Mouse (Mus musculus) v-Abl transformed pro-B cells (cell line): ENCODE data around the gene Tmem41b.

Experiments used
- in situ Hi-C, 2 experiments: fragments of 400-800 bp; cut with MboI; formaldehyde crosslinking; loops; one replicate each; pipeline ENCODE4 v1.15.1; 2025; ENCODE audit not compliant: unreplicated experiment in 2 of 2

The Tmem41b gene

DNA sequence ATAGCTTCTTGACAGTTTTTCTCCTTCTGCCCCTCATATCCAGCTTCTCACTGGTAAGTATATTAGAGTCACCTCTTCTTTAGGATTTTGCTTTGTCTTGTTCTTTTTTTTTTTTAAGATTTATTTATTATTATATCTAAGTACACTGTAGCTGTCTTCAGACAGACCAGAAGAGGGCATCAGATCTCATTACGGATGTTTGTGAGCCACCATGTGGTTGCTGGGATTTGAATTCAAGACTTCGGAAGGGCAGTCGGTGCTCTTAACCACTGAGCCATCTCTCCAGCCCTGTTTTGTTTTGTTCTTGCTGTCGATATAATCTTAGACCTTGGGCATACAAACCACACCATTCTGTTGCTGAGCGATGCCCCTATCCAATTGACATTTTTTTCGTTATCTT is at the start of gene Tmem41b:
TSS of gene Tmem41b (minus strand) at position 155 of the 400 bp plus-strand sequence.
- in situ Hi-C loops, result loop anchor here (5.0 to 25.0 kb wide), 3 partner anchors 71 to 451 kb away; no protein-coding TSS in a partner anchor

- in situ Hi-C loops, result no loop called here
Measured at GRCm38 (mm10) chr7:110030342-110030741, 43.6 kb upstream of the Tmem41b start.

DNA sequence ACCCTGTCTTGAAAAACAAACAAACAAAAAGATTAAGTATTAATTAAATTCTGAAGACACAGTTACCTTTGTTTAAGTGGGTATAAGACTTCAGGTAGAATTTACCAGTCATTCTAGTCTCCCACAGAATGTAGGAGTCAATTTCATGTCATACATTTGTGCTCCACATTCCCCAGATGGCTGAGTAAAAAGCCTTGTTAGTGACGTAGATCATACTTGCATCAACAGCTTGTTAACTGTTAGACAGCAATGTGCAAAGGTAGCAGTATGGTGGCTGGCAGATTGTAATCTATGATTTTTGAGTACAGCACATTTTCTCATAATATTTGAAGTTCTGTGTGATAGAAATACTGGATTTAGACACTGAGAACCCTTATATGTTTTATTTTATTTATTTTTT is 42.1 kb upstream of the Tmem41b start:
- in situ Hi-C loops, result no loop called here

DNA sequence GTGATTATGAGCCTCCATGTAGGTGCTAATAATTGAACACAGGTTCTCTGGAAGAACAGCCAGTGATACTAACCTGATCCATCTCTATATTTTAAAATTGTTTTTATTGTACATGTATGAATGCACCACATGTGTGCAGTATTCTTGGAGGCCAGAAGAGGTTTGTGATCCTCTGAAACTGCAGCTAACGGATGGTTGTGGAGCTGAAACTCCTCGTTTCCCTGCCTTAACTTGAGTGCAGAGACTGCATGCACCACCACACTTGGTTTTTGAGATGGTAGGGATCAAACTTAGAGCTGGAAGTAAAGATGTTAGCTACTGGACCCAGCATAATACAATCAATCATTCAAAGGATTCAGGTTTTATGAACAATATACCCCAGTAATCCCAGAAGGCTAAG is 39.9 kb upstream of the Tmem41b start:
- in situ Hi-C loops, result no loop called here

GRCm38 (mm10) chr7:110023553-110023952 is 36.8 kb upstream of the Tmem41b start:
- in situ Hi-C loops, result no loop called here

- in situ Hi-C loops, result no loop called here
Measured at GRCm38 (mm10) chr7:110018631-110019482, 32.1 kb upstream of the Tmem41b start.

DNA sequence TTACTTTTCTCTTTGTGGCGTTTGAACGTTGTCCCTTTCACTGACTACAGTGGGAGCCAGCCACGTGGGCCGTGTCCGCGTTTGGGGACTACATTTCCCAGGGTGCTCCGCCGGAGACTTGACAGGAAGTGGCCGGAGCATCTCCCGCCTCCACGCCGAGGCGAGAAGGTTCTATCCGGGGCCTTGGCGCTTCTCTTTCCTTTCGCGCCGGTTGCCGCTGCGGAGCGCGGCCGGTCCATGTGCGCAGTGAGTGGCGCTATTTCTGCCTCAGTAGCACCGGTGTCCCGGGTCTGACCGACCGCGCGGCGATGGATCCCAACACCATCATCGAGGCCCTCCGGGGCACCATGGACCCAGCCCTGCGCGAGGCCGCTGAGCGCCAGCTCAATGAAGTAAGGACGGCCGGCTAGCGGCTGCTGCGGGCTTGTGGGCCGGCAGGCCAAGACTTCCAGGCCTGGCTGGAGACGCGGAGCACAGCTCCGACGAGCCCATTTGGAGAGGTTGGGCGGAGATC is 31.4 kb upstream of the Tmem41b start, which contains the start of gene Ipo7:
TSS of gene Ipo7 (plus strand) at position 158 of the 514 bp plus-strand sequence.
- in situ Hi-C loops, result no loop called here

DNA sequence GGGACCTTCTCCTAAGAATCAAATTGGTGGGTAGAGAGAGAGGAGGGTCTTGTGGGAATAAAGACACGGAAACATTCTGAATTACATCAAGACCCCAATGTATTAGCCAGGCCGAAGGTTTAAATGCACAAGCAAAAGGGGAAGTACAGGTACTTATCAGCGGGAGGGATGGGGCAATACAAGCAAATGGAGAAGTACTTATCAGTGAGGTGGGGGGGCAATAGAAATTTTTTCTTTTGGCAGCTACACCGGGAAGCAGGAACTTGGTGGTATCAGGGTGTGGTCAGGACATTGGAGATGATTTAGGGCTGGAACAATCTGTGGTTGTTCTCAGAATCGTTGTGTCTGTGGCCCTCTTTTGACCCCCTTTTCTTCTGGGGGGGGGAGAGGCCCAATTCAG is 27.5 kb upstream of the Tmem41b start:
- in situ Hi-C loops, result no loop called here

- in situ Hi-C loops, result no loop called here
Measured at GRCm38 (mm10) chr7:110011417-110011816, 24.7 kb upstream of the Tmem41b start.

- in situ Hi-C loops, result no loop called here
Measured at GRCm38 (mm10) chr7:110009084-110009483, 22.4 kb upstream of the Tmem41b start.

DNA sequence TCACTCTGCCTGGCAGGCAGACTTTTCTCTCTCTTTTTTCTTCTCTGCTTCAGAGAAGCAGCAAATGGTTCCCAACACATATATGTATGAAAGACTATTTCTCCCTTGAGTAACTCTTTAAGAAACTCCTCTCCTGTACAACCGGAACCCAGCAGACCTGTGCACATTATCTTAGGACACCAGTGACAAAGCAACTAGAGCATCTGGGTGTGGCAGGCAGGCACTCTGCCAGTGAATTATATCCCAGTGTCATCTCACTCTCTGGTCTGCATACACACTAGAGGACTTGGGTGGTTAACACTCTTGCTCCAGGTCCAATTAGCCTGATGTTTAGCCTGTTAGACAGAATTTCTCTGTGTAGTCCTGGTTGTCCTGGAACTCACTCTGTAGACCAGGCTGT is 21.8 kb upstream of the Tmem41b start:
- in situ Hi-C loops, result no loop called here

DNA sequence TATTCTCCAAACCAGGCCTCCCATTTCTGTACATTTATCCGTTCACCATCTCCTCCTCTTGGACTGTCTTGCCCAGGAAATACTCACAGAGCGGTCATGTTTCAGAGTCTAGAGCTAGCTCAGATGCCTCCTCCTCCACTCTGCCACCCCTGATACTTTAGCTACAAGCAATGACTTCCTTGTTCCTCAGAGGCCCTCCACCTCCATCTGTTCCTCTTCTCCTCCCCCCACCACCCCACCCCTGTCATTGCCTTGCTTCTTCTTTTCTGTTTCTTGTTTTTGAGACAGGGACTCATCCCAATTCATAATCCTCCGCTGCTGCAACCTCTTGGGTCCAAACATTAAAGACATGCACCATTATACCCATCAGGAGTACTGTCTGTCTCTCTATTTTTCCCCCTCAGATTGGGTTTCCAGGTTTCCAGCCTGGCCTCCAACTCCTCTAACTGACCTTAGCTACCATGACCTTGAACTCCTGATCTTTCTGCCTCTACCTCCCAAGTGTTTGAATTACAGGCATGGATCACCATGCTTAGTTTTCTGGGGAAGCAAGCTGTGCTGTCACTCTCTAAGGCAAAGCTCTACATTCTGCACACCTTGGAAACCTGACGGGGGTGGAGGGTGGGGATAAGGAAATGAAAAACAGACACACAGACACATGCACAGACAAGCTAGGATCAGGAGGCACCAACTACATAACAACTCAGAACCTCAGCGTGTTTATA is 19.9 kb upstream of the Tmem41b start:
- in situ Hi-C loops, result no loop called here

DNA sequence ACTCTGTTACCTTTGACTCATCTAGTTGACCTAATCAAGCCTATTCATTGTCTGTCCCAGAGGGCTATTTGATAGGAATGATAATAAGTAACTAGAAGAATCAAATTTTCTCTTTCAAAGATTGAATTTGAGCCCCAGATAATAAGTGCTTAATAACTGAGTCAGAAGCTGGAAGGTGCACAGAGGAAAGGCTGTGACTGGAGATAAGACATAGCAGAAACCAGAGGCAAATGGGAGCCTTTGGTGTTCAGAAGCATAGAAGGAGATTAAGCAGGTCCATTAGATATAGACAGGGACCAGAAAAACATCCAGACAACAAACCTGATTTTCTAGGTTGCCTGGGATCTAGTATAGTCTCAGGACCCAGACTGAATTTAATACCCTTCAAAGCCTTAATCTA is 19.2 kb upstream of the Tmem41b start:
- in situ Hi-C loops, result no loop called here

DNA sequence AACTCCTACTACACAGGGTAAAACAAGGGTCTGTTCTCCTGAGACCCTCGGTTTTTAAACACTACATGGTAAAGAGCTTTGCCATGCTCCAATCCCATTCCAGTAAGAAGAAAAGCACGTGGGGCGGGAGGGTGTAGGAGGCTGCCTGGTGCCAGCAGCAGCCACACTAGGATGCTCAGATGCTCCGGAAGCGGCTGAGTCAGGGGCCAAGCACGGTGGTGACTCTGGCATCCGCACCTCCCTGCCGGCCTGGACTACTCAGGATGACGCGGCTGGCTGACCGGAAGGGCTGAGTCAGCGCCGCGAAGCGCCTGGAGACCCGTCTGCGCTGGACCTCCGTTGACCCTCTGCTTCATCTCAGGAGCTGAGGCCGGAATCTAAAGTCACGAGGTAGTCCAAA is 16.2 kb upstream of the Tmem41b start:
- in situ Hi-C loops, result no loop called here

GRCm38 (mm10) chr7:110002092-110002491 is 15.4 kb upstream of the Tmem41b start:
- in situ Hi-C loops, result no loop called here

DNA sequence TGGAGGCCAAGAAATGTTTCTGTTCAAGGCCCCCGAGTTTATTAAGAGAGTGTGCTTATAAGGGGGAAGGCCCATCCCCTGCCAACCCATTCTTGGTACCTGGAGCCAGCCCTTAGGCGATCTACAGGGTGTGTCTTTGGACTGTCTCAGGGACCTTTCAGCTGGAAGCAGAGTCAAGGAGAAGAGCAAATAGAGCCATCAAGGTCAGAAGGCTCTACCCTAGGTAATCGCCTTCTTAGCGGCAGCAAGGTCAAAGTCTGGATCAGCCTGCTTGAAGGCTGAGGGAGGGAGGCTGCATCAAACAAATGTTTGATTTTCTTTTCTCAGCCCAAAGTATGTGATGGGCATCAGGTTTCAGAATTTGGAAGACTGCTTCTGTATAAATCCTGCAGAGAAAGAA is 11.7 kb upstream of the Tmem41b start:
- in situ Hi-C loops, result loop anchor here (25.0 kb wide), 1 partner anchor 439 kb away; no protein-coding TSS in a partner anchor

GRCm38 (mm10) chr7:109993157-109993959 is 6.6 kb upstream of the Tmem41b start:
- in situ Hi-C loops, result loop anchor here (25.0 kb wide), 1 partner anchor 444 kb away; no protein-coding TSS in a partner anchor

DNA sequence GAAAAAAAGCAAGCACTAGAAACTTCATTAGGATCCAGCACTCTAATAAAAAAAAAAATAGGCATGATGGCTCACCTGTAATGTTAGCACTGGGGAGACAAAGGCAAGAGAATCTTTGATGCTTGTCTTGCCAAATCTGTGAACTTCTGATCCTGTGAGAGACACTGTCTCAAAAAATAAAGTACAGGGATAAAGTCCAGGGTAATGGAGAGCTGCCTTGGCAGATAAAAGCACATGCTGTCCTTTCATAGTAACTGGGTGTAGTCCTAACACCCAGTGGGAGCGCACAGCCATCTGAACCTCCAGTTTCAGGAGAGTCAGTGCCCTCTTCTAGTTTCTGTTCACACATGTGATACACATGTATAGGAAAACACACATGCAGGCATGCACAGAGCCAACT is 4.6 kb upstream of the Tmem41b start:
- in situ Hi-C loops, result loop anchor here (25.0 kb wide), 1 partner anchor 446 kb away; no protein-coding TSS in a partner anchor

- in situ Hi-C loops, result loop anchor here (5.0 to 25.0 kb wide), 3 partner anchors 71 to 451 kb away; no protein-coding TSS in a partner anchor
Measured at GRCm38 (mm10) chr7:109986133-109986669, 528 bp downstream of the Tmem41b start.

DNA sequence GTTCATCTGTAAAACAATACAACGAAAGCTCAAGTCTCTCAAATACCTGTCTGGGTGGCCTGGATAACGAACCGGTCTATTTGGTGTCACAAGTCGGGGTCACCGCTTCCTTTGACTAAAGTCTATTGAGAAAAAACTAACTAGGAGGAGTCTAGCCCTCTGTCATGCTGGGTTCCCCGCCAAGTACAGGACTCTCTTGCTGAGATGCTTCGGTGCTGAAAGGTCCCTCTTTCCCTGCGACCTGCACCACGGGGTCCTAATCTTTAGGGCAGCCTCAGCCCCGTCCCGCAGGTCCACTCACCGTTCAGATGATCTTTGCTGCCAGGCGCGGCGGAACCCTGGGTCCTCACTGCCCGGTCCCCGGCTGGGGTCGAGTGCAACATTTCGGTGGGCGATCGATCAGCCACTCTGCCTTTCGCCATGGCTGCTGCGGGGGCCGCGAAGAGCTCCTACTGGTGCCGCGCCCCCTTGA is 1.0 kb downstream of the Tmem41b start:
- in situ Hi-C loops, result loop anchor here (5.0 to 25.0 kb wide), 3 partner anchors 72 to 452 kb away; no protein-coding TSS in a partner anchor
